Mouse (Mus musculus) bone marrow macrophage, adult 2 months (primary cell): ENCODE measurements at regions not wholly inside any gene's neighbourhood (a gene's known extent, or its start where the extent isn't known, plus 50 kb on each side); places are given as distances from the start of the nearest gene placed in this dataset.

Experiments
- CTCF ChIP-seq: IDR thresholded peaks from 2 replicates; pipeline ENCODE4 v1.5.1; 2012; ENCODE audit warnings: low read depth, mild to moderate bottlenecking, low read length, moderate library complexity
- POLR2A ChIP-seq: IDR thresholded peaks from 2 replicates; pipeline ENCODE4 v1.6.1; 2012; ENCODE audit warnings: mild to moderate bottlenecking, low read depth, low read length, borderline replicate concordance

- no peak for TF ChIP-seq CTCF
- TF ChIP-seq POLR2A, result no peak
Measured at GRCm38 (mm10) chr2:148571018-148571417, 101.4 kb upstream of the Nxt1 start.
